ENCODE assay signal across 23 mouse cellular contexts in the genomic region with DNA sequence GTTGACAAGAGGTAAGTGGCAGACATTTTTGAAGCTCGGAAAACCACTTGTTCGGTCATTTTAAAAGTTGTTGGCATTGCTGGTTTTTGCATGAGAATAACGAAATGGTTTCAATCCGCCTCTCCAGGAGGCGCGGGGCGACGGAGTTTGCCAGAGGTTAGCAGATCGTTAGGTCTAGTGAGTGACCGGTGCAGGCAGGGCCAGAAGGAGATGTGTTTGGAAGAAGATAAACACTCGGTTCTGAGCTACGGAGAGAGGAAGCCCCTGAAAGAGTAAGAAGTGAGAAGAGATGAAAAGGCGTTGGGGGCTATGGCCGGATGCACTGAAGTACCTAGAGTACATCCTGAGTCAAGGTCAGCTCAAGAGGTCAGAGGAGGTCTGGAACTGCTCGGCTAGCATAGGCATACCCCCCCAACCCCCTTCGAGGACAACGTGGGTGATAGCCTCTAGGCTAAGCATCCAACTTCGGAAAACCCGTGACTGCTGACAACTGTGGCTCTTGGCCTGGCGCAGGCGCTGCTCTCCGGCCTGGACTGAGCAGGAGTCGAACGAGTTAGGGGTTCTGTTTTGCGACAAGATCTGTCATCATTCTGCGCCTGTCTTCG. TPM values are rescaled to one million over a fixed set of nuclear protein-coding genes. Genes with fewer than 3 reads are reported as not detected.
DNase-seq lines count a peak whose midpoint lies in the region; ATAC-seq and TF ChIP-seq lines count a peak whose summit lies in the region.
"Had no signal": no experiment of that assay in that cellular context is flagged by ENCODE, and none has a peak within 500 bp of the region (broad histone marks: within the 10 kb centered on the region; RNA-seq: fewer than 3 reads in every experiment).

No protein-coding gene starts in this region.

- H3K9ac ChIP-seq in hindbrain, embryonic 11.5 days (ENCODE audit: low read depth, low read length), result no peak overlapping the region
- H3K9ac ChIP-seq in hindbrain, embryonic 14.5 days, result no peak overlapping the region
- no peak overlapping the region for H3K9ac ChIP-seq in limb, embryonic 11.5 days (ENCODE audit: low read length)
- H3K9ac ChIP-seq: intestine, embryonic 15.5 days; liver, embryonic 12.5 days; lung, embryonic 15.5 days had no signal

- peaks cover 2% of the 10 kb centered on the region for H3K4me1 ChIP-seq in hindbrain, embryonic 11.5 days (replicated peaks; ENCODE audit: control insufficient read depth, insufficient read depth, low read length)
- peaks cover 18% of the 10 kb centered on the region for H3K4me1 ChIP-seq in hindbrain, embryonic 14.5 days (replicated peaks; ENCODE audit: control insufficient read depth, insufficient read depth, low read length)
- peaks cover 48% of the 10 kb centered on the region for H3K4me1 ChIP-seq in E14TG2a.4 (replicated peaks; ENCODE audit: low read depth, low read length)
- peaks cover 12% of the 10 kb centered on the region; the same call in 1 of the 2 replicates for H3K4me1 ChIP-seq in limb, embryonic 11.5 days (ENCODE audit: control insufficient read depth, insufficient read depth, low read length)

- no peak overlapping the region for H3K4me2 ChIP-seq in hindbrain, embryonic 11.5 days (replicated peaks; ENCODE audit: low read depth, low read length)
- H3K4me2 ChIP-seq in hindbrain, embryonic 14.5 days (replicated peaks), result no peak overlapping the region
- H3K4me2 ChIP-seq in limb, embryonic 11.5 days (ENCODE audit: low read depth, severe bottlenecking), result no peak overlapping the region

- 3% methylated on average over 27 of the region's 27 CpGs for WGBS in hindbrain, embryonic 11.5 days
- 2% methylated on average over 27 of the region's 27 CpGs for WGBS in hindbrain, embryonic 14.5 days
- under 1% methylated on average over 27 of the region's 27 CpGs for WGBS in limb, embryonic 11.5 days

- TF ChIP-seq CTCF in E14TG2a.4 (conservative IDR thresholded peaks at IDR 0.05; ENCODE audit: low read length), result no peak

- H3K27ac ChIP-seq in hindbrain, embryonic 11.5 days (ENCODE audit: low read depth, low read length), result no peak overlapping the region
- no peak overlapping the region for H3K27ac ChIP-seq in hindbrain, embryonic 14.5 days
- no peak overlapping the region for H3K27ac ChIP-seq in limb, embryonic 11.5 days (replicated peaks; ENCODE audit: low read depth, low read length)
- H3K27ac ChIP-seq: intestine, embryonic 15.5 days; kidney, postnatal 0 days; liver, embryonic 12.5 days; lung, embryonic 15.5 days had no signal

- H3K36me3 ChIP-seq in hindbrain, embryonic 11.5 days (ENCODE audit: control insufficient read depth, insufficient read depth, low read length), result no peaks in the 10 kb centered on the region
- no peaks in the 10 kb centered on the region for H3K36me3 ChIP-seq in hindbrain, embryonic 14.5 days (replicated peaks; ENCODE audit: control insufficient read depth, insufficient read depth)
- no peaks in the 10 kb centered on the region for H3K36me3 ChIP-seq in E14TG2a.4 (ENCODE audit: insufficient read depth, low read length)
- no peaks in the 10 kb centered on the region for H3K36me3 ChIP-seq in limb, embryonic 11.5 days (ENCODE audit: control insufficient read depth, insufficient read depth, low read length)
- H3K36me3 ChIP-seq: intestine, embryonic 15.5 days; liver, embryonic 12.5 days; lung, embryonic 15.5 days had no signal

- peaks cover 59% of the 10 kb centered on the region for H3K27me3 ChIP-seq in hindbrain, embryonic 11.5 days (ENCODE audit: control insufficient read depth, insufficient read depth, low read length)
- H3K27me3 ChIP-seq in hindbrain, embryonic 14.5 days (ENCODE audit: control insufficient read depth, insufficient read depth, low read length), result peaks cover 72% of the 10 kb centered on the region
- peaks cover 76% of the 10 kb centered on the region for H3K27me3 ChIP-seq in E14TG2a.4 (ENCODE audit: insufficient read depth, low read length)
- peaks cover 61% of the 10 kb centered on the region for H3K27me3 ChIP-seq in limb, embryonic 11.5 days (ENCODE audit: control insufficient read depth, insufficient read depth, low read length)
- H3K27me3 ChIP-seq: CH12.LX had no signal

- ATAC-seq in hindbrain, embryonic 11.5 days (ENCODE audit: low FRiP score), result no peak
- ATAC-seq in hindbrain, embryonic 14.5 days (ENCODE audit: low FRiP score), result no peak
- no peak for ATAC-seq in limb, embryonic 11.5 days (ENCODE audit: insufficient number of reproducible peaks, low FRiP score, low TSS enrichment, low read depth)
- ATAC-seq in erythroblast, adult 5-6 weeks (replicated peaks; ENCODE audit: low FRiP score, poor library complexity, severe bottlenecking), result no peak
- ATAC-seq: forebrain, embryonic 14.5 days; intestine, embryonic 15.5 days; liver, embryonic 12.5 days; Patski had no signal

- no peaks in the 10 kb centered on the region for H3K9me3 ChIP-seq in hindbrain, embryonic 11.5 days (ENCODE audit: control insufficient read depth, low read length)
- H3K9me3 ChIP-seq in hindbrain, embryonic 14.5 days (ENCODE audit: control insufficient read depth, low read length), result no peaks in the 10 kb centered on the region
- H3K9me3 ChIP-seq in E14TG2a.4 (ENCODE audit: low read length), result no peaks in the 10 kb centered on the region
- H3K9me3 ChIP-seq in limb, embryonic 11.5 days (ENCODE audit: control insufficient read depth, low read length), result no peaks in the 10 kb centered on the region
- H3K9me3 ChIP-seq: intestine, embryonic 15.5 days; liver, embryonic 12.5 days; lung, embryonic 15.5 days had no signal

- H3K4me3 ChIP-seq in hindbrain, embryonic 11.5 days (ENCODE audit: low read depth, low read length), result no peak overlapping the region
- H3K4me3 ChIP-seq in hindbrain, embryonic 14.5 days (replicated peaks; ENCODE audit: low read length), result no peak overlapping the region
- peak overlapping the region; percentile 63 for H3K4me3 ChIP-seq in E14TG2a.4 (replicated peaks; ENCODE audit: low read length)
- no peak overlapping the region for H3K4me3 ChIP-seq in limb, embryonic 11.5 days (ENCODE audit: low read depth, low read length)

- peak; percentile 55 for DNase-seq in hindbrain, embryonic 11.5 days (ENCODE audit: low spot score)
- no peak for DNase-seq in hindbrain, embryonic 14.5 days (ENCODE audit: low spot score)
- peak; percentile 19 for DNase-seq in ES-CJ7 (ENCODE audit: low read depth, low spot score)
- DNase-seq in limb, embryonic 11.5 days (ENCODE audit: low spot score), result peak; percentile 65
- DNase-seq in Muller cell, postnatal 12 days (ENCODE audit: inconsistent ontology term), result no peak
- no peak for DNase-seq in left cerebral cortex, adult 11 months (ENCODE audit: low spot score)
- DNase-seq: cerebellum, adult 11-12 months; heart, postnatal 14 days; thymus, postnatal 14 days had no signal

RNA-seq across cellular contexts. Expression of a gene that starts 2.2 kb away (rescaled TPM):
- 0.84 and 1.0 TPM in 2 replicates for polyA plus RNA-seq in hindbrain, embryonic 11.5 days (2014; fragmentation: Nextera tagmentation; extraction: Ambion mirVana)
- polyA plus RNA-seq in hindbrain, embryonic 14.5 days (2014; fragmentation: Nextera tagmentation; extraction: Ambion mirVana), result not detected in 2 replicates
- polyA plus RNA-seq in limb, embryonic 11.5 days (2014; fragmentation: Nextera tagmentation; extraction: Ambion mirVana), result 1.3 and 2.3 TPM in 2 replicates
- not detected in 2 replicates for total RNA-seq in erythroblast, adult 5-6 weeks (2015; ENCODE audit: low replicate concordance)
- not detected in 2 replicates for total RNA-seq in erythroblast, adult 5-6 weeks (2017; ENCODE audit: low replicate concordance)
- total RNA-seq: CH12.LX; gastrocnemius, adult 18-20 months; granulocyte monocyte progenitor cell, adult 5-6 weeks; heart, postnatal 14 days; layer of hippocampus, postnatal 10 days; left cerebral cortex, postnatal 14 days; monocyte, adult 5-6 weeks had no signal
- polyA plus RNA-seq: forebrain, embryonic 14.5 days; kidney, postnatal 0 days; lung, embryonic 15.5 days had no signal

RNA-seq across cellular contexts. Expression of a gene that starts 58.6 kb away (rescaled TPM):
- polyA plus RNA-seq in hindbrain, embryonic 11.5 days (2014; fragmentation: Nextera tagmentation; extraction: Ambion mirVana), result 94.7 and 99.6 TPM in 2 replicates
- polyA plus RNA-seq in hindbrain, embryonic 14.5 days (2014; fragmentation: Nextera tagmentation; extraction: Ambion mirVana), result 64.2 and 70.1 TPM in 2 replicates
- 72.9 and 80.1 TPM in 2 replicates for polyA plus RNA-seq in limb, embryonic 11.5 days (2014; fragmentation: Nextera tagmentation; extraction: Ambion mirVana)
- 16.1 and 18.4 TPM in 2 replicates for total RNA-seq in erythroblast, adult 5-6 weeks (2015; ENCODE audit: low replicate concordance)
- total RNA-seq in erythroblast, adult 5-6 weeks (2017; ENCODE audit: low replicate concordance), result 13.8 and 17.4 TPM in 2 replicates

Comparison
In these comparisons a context has a peak if more than half of its experiments do, and no peak if none do; other contexts are left out.
1. DNase-seq: peak in hindbrain, embryonic 11.5 days (single experiment), ES-CJ7 (single experiment) and limb, embryonic 11.5 days (single experiment); none in hindbrain, embryonic 14.5 days (single experiment), Muller cell, postnatal 12 days (single experiment) and left cerebral cortex, adult 11 months (single experiment).